Mouse (Mus musculus): ENCODE results near the gene Trpc4.

Trpc4 gene

DNA sequence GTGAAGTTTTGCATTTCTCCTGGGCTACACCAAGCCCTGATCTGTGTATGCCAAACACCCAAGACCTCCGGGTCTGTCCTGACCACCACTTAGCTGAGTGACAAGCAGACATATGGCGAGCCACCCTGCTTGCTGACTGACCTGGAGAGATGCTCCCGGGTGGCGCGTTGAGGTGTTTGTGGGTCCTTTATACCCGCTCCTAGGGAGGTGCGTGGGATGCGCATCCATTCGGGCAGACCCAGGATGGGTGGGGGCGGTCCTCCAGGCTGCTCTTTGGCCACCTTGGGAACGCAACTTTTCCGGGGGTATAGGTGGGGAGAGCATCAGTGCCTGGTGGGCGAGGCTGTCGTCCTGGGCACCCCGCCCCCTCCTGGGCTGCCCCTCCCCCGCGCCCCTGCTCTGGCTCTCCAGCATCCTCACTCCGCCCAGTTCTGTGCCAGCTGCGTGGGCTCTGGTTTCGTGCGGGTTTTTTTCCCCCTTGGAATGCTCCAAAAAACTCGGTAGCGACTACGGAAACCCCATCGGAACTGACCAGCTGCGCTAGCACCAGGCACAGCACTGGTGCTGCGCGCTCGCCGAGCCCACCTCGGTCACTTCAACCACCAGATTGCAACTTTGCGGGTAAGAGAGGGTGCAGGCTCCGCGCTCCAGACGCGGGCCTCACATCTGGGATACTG, at the start of gene Trpc4:
Trpc4 (plus strand) TSS at position 397 of the 677 bp plus-strand sequence.
- DNase-seq, result no peak

DNA sequence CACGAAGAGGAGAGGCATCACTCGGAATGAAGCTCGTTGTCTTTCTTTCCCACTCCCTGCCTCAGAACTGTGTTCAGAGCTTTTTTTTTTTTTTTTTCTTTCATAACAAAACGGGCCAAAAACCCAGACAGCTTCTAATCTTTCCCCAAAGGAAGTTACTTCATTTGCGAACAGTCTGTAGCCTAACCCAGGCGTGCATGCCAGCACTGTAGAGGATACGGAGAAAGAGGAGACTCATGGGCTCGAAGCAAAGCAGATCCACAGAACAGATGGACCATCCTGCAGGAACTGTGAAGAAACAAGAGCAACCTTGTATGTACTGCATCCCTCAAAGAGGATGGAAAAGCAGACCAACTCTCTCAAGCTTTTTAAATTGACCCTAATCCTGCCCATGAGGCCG, 44.3 kb upstream of the Trpc4 start:
- DNase-seq, result no peak

DNA sequence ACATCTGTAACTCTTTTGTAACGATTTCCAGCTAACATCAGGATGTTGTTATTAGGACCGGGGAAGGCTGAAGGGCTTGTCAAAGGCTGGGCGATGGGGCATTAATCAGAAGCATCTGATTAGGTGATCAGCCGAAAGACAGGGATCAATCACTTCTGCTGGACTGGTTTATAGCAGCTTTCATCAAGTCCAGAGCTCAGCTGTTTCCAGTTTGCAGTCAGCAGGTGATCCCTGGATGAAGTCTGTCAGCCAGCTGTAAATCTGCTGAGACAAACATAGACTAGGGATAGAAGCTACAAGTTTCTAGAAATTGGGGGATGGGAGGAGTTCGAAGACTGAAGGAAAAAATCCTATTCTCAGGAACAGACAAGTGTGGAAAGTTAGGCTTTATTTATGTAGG, 20.5 kb upstream of the Trpc4 start:
- DNase-seq, result no peak

- DNase-seq, result no peak
Observed at GRCm38 (mm10) chr3:54141376-54141775, 14.5 kb upstream of the Trpc4 start.

DNA sequence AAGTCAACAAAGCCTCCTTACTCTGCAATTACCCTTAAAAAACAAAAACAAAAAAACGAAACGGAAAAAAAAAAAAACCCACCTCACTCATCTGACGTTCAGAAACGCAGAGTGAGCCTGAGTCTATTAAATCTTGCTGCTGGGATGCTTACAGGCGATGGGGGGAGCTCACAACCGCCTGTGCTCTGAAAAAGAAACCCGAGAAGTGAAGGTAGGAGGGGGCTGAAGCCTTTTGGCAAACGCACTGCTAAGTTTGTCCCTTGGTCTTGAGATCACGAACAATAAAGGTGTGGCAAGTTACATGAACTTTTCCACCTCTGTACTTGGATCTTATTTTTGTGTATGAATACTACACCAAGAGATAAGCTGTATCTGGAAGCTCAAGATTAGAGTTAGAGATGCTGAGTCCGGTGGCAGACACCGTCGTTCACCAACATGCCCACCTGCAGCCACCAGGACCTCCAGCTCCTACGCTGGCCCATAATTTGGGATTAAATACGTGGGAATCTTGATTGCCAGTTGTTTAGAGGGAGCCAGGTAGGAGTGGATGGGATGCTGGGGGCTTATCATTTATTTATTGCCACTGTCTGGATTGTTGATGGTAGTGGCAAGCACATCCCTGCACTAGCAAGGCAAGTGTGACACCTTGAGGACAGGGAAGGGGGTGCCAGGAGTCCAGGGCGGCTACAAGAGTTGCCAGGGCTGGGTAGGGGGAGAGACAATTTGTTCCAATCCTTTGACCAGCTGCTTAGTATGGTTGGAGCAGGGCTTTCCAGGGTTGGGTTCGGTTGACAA, 794 bp upstream of the Trpc4 start:
- no peak for DNase-seq

DNA sequence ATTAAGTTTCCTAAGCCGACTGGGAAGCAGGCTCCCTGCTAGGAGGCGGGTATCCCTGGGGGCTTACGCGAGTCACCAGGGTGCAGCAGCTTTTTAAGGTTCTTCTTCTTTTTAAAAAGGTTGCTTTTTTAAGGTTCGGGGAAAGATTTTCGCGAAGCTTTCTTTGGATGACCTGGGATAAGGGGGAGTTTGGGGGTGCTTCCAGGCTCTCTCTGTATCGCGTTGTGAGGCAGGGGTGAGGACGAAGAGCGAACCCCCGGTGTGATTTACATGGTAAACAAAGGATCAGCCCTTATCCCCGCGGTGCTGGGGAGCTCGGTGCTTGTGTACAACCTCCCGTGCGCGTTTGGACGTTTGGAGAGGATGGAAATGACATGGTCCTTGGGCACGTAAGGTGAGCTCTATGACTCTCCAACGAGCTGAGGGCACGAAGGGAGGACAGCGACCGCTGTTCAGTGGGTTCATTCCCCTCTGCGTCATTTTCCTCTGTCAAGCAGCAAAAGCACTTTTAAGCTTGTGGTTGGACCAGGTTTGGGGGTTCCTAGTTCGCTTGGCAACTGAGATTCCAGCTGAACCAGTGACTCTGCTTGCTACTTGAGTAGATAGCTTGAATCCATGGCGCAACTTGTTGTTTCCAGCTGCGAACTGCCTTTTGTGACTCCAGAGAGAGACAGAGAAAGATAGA, 623 bp downstream of the Trpc4 start:
- no peak for DNase-seq

GRCm38 (mm10) chr3:54170701-54171100, 14.9 kb downstream of the Trpc4 start:
- no peak for DNase-seq

- no peak for DNase-seq
Observed at GRCm38 (mm10) chr3:54177296-54177695, 21.5 kb downstream of the Trpc4 start.

DNA sequence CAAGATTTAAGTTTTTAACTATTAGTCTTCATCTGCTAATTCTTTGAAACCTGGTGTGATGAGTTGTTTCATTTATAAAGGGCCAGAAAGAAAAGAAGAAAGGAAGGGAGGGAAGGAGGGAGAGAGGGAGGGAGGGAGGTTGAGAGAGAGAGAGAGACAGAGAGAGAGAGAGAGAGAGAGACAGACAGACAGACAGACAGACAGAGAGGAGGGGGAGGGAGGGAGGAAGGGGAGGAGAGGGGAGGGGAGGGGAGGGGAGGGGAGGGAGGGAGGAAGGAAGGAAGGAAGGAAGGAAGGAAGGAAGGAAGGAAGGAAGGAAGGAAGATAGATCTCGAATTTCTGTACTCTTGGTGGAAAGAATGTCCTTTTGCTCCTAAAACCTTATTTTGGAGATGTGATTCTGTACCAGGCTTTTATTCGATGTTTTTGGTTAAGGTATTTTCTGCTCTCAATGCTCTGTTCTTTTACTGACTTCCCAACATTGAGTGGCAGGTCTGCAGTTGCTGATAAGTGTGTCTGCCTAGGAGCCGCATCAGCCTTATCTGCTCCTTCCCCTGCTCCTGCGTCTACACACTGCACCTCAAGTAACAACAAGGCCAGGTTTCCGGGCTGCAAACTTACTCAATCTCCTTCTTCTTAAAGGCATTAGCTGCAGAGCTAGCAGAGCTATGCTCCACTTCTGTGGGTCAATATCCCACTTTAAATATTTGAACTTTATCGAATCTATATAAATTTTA, 35.3 kb downstream of the Trpc4 start:
- no peak for DNase-seq

- no peak for DNase-seq
Observed at GRCm38 (mm10) chr3:54201231-54201630, 45.4 kb downstream of the Trpc4 start.

- no peak for DNase-seq
Observed at GRCm38 (mm10) chr3:54204386-54204785, 48.6 kb downstream of the Trpc4 start.

DNA sequence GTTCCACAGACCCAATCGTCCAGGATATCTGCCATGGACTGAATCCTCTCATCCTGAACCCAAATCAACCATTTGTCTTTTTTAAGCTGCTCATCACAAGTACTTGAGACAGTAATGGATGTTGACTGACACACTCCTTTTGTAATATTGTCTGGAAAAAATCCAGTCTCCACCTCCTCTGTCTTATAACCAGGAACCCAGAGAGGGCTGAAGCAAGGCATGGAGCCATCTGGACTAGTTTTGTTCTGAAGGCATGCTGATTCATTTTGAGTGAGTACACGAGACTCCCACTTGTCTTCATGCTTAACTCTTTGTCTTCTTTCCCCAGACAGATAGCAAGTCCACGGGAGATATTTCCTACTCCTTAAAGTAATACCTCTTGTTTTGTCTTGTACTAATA, 54.3 kb downstream of the Trpc4 start:
- no peak for DNase-seq

DNA sequence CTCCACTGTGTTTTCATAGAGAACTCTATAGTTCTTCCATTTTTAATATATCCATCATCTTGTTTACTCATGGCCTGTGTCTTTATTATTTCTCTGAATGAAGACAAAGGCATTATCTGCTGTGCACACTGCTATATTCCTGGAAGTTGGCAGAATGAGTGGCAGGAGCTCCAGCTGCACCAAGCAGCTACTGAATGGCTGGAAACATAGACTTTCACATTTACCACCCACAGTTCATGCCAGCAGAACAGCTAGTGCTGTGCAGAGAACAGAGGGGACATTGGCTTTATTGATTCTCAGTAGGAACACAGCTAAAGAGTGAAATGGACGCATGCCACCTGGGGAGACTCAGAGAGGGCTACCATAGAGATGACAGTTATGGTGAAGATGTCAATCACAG, 55.6 kb downstream of the Trpc4 start:
- DNase-seq, result no peak

DNA sequence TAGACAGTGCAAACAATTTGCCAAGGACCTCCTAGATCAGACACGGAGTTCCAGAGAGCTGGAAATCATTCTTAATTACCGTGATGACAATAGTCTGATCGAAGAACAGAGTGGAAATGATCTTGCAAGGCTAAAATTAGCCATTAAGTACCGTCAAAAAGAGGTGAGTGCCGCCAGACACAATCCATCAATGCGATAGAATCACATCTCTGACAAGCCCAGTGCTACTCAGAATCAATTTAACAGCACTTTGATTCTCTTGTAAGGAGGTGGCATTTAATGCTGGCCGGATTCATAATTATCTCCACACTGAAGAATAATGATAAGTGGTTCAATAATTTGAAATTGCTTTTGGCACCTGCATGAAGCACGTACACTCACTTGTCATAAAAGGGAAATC, 66.7 kb downstream of the Trpc4 start:
- no peak for DNase-seq

- no peak for DNase-seq
Observed at GRCm38 (mm10) chr3:54228463-54228862, 72.6 kb downstream of the Trpc4 start.

GRCm38 (mm10) chr3:54238891-54239290, 83.1 kb downstream of the Trpc4 start:
- no peak for DNase-seq

DNA sequence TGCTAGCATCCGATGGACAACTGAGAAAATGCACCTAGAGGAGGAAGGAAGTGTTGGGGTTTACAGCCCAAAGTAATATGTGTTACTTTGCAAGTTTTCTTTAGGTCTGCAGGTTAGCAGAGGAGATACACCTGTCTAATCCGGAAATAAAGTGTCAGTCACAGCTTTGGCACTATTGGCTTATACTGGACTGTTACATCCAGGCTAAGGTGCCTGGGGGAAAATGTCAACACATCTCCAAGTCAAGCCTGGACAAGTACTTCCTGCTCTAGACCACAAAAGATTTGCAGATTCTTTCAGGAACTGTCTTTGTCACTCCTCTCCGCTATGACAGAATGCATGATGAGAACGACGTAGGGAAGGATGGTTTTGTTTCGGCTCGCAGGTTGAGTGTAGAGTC, 83.6 kb downstream of the Trpc4 start:
- DNase-seq, result no peak

GRCm38 (mm10) chr3:54243136-54243535, 87.3 kb downstream of the Trpc4 start:
- DNase-seq, result no peak

GRCm38 (mm10) chr3:54244729-54245465, 89.1 kb downstream of the Trpc4 start:
- no peak for DNase-seq

GRCm38 (mm10) chr3:54246416-54246815, 90.6 kb downstream of the Trpc4 start:
- DNase-seq, result no peak

GRCm38 (mm10) chr3:54249311-54249710, 93.5 kb downstream of the Trpc4 start:
- DNase-seq, result no peak

GRCm38 (mm10) chr3:54266943-54267342, 111.1 kb downstream of the Trpc4 start:
- DNase-seq, result no peak

- no peak for DNase-seq
Observed at GRCm38 (mm10) chr3:54269180-54269579, 113.3 kb downstream of the Trpc4 start.

Data from kidney, adult 11 months (tissue).